Mouse (Mus musculus) heart, postnatal 4 days (tissue): ENCODE data around the gene Pik3cg. TPM values are rescaled to one million over a fixed set of nuclear protein-coding genes. Genes with fewer than 3 reads are reported as not detected.
A peak's percentile ranks its signal among the peaks of the same experiment; 100 is the strongest.

Source experiments
- DNase-seq: peaks from one replicate; pipeline ENCODE4 v3.0.0; 2021
- total RNA-seq, 2 experiments: library from RNA; stranded (reverse); gene quantifications; 2 replicates each; pipeline ENCODE4 v1.2.3; 2021

The Pik3cg gene
- total RNA-seq, 2 experiments from 2014 or later, result 1.9 to 2.2 TPM

GRCm38 (mm10) chr12:32143151-32143550, 65.3 kb downstream of the Pik3cg start:
- DNase-seq, result no peak

GRCm38 (mm10) chr12:32141766-32142165, 66.7 kb downstream of the Pik3cg start:
- no peak for DNase-seq

- peak; percentile 12 for DNase-seq
Measured at GRCm38 (mm10) chr12:32138831-32139230, 69.6 kb downstream of the Pik3cg start.

- DNase-seq, result no peak
Measured at GRCm38 (mm10) chr12:32138362-32138761, 70.1 kb downstream of the Pik3cg start.

- no peak for DNase-seq
Measured at GRCm38 (mm10) chr12:32137542-32137941, 70.9 kb downstream of the Pik3cg start.

- DNase-seq, result no peak
Measured at GRCm38 (mm10) chr12:32127599-32128507, 80.6 kb downstream of the Pik3cg start.

GRCm38 (mm10) chr12:32127158-32127557, 81.3 kb downstream of the Pik3cg start:
- no peak for DNase-seq

GRCm38 (mm10) chr12:32124456-32124855, 84.0 kb downstream of the Pik3cg start:
- no peak for DNase-seq

GRCm38 (mm10) chr12:32124030-32124429, 84.4 kb downstream of the Pik3cg start:
- DNase-seq, result no peak

GRCm38 (mm10) chr12:32123559-32123958, 84.9 kb downstream of the Pik3cg start:
- DNase-seq, result no peak

Other genes with a start within 250 kb of the Pik3cg start
- gene Prkar2b, start 147.4 kb downstream of the Pik3cg start, total RNA-seq, result 1 to 10 TPM; 6.5 to 7.7 TPM
- gene Ccdc71l, start 170.0 kb upstream of the Pik3cg start, total RNA-seq, result 1 to 10 TPM; 7.8 to 8.0 TPM